Mouse (Mus musculus): ENCODE measurements around the gene Arl4d. TPM values are rescaled to one million over a fixed set of nuclear protein-coding genes. Genes with fewer than 3 reads are reported as not detected.

Arl4d gene
- total RNA-seq, 1 experiment from 2014 or later, result 2.2 TPM

GRCm38 (mm10) chr11:101673010-101673642 lies 7.8 kb downstream of the Arl4d start:
- ATAC-seq (ENCODE audit: extremely low read depth, insufficient number of reproducible peaks, low FRiP score, poor library complexity, severe bottlenecking), result no peak

DNA sequence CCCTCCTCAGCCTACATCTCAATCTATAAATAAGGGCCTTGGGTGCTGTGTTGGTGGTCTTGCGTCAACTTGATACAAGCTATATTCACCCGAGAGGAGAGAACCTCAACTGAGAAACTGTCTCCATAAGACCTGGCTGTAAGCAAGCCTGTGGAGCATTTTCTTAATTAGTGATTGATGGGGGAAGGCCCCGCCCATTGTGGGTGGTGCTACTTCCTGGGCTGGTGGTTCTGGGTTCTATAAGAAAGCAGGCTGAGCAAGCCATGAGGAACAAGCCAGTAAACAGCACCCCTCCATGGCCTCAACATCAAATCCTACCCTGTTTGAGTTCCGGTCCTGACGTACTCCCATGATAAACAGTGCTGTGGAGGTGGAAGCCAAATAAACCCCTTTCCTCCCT lies 8.8 kb downstream of the Arl4d start:
- ATAC-seq (ENCODE audit: extremely low read depth, insufficient number of reproducible peaks, low FRiP score, poor library complexity, severe bottlenecking), result no peak

- ATAC-seq (ENCODE audit: extremely low read depth, insufficient number of reproducible peaks, low FRiP score, poor library complexity, severe bottlenecking), result no peak
Observed at GRCm38 (mm10) chr11:101675349-101675748, 10.0 kb downstream of the Arl4d start.

DNA sequence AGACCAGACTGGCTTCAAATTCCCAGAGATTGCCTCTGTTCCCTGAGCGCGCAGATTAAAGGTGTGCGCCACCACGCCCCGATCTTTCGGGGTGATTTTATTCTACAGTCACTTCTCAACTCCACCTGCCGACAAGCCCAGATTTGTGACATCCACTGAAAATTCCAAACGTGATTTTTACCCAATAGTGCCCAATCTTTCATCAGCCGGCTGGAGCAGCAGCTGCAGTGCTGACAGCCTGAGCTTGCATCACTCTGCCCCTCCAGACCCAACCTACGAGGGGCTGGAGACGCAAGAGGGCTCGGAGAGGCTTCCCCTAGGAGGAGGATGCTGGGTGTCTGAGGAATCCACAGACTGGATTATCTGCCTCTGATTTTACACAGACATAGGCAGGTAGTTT lies 12.3 kb downstream of the Arl4d start:
- no peak for ATAC-seq (ENCODE audit: extremely low read depth, insufficient number of reproducible peaks, low FRiP score, poor library complexity, severe bottlenecking)

DNA sequence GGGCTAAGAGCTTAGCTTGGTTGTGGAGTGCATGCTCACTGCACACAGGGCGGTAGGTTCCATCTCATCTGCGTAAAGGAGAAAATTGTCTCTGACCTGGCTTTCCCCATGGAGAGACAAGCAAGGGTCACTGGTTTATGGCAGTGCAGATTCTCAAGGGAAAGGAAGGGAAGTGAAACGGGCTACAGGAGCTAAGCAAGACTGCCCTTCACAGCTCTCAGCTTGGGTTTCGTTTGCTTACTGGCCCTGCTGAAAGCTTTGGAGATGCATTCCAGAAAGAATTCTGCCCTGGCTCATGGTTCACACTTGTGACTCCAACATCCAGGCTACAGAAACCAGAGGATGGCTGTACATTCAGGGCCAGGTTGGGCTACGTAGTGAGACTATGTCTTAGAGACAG lies 13.4 kb downstream of the Arl4d start:
- ATAC-seq (ENCODE audit: extremely low read depth, insufficient number of reproducible peaks, low FRiP score, poor library complexity, severe bottlenecking), result no peak

GRCm38 (mm10) chr11:101679907-101680306 lies 14.6 kb downstream of the Arl4d start:
- ATAC-seq (ENCODE audit: extremely low read depth, insufficient number of reproducible peaks, low FRiP score, poor library complexity, severe bottlenecking), result no peak

- no peak for ATAC-seq (ENCODE audit: extremely low read depth, insufficient number of reproducible peaks, low FRiP score, poor library complexity, severe bottlenecking)
Observed at GRCm38 (mm10) chr11:101680634-101681325, 15.4 kb downstream of the Arl4d start.

DNA sequence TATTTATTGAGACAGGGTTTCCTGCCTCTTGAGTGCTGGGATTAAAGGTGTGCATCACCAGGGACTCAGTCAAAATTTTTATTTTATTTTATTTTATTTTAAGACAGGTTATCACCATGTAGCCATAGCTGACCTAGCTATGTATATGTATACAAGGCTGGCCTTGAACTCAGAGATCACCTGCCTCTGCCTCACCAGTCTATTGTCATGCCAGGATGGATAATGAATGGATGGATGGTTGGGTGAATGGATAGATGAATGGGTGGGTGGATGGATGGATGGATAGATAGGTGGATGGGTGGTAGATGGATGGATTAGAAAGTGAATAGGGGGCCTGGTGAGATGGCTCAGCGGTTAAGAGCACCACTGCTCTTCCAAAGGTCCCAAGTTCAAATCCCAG lies 16.6 kb downstream of the Arl4d start:
- ATAC-seq (ENCODE audit: extremely low read depth, insufficient number of reproducible peaks, low FRiP score, poor library complexity, severe bottlenecking), result no peak

- ATAC-seq (ENCODE audit: extremely low read depth, insufficient number of reproducible peaks, low FRiP score, poor library complexity, severe bottlenecking), result no peak
Observed at GRCm38 (mm10) chr11:101682410-101682960, 17.1 kb downstream of the Arl4d start.

DNA sequence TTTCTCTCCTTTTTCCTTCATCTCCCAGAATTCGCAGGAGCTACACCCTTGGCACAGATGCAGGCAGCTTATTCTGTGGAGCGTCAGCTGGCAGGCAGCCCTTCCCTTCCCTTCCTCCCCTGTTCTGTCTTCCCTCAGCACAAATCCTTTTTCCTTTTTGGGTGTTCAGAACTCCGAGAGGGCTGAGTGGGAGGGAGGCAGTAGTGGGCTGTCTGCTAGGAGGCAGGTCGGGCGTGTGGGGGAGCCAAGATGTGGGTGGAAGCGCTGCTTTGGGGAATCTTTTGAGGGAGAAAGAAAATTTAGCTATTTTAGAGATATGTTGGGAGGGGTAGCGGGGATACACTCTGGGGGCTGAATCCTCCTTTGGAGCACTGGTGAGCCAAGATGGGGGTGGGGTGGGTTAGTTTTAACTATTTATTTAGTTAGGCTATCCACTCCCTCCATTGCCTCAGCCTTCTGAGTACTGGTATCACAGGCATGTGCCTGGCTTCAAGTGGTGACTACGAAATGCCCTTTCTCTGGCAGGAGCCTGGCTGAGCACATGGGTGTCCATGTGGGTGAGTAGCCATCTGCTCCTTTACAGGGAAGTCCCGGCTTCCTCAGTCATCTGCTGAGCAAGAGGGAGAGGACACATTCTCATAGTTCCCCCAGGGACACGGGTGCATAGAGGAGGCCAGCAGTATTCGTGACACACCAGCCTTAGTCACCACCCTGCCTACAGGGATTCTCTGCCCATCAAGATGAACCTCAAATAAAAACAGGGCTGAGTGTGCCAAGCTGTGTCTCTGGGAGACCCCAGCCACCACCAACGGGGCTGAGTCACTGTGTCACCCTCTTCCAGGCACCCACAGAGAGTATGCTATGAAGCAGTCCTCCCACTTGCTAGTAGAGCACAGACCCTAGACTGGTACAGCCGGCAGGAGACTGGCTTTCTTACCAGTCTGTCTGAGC lies 22.3 kb downstream of the Arl4d start:
- no peak for ATAC-seq (ENCODE audit: extremely low read depth, insufficient number of reproducible peaks, low FRiP score, poor library complexity, severe bottlenecking)

DNA sequence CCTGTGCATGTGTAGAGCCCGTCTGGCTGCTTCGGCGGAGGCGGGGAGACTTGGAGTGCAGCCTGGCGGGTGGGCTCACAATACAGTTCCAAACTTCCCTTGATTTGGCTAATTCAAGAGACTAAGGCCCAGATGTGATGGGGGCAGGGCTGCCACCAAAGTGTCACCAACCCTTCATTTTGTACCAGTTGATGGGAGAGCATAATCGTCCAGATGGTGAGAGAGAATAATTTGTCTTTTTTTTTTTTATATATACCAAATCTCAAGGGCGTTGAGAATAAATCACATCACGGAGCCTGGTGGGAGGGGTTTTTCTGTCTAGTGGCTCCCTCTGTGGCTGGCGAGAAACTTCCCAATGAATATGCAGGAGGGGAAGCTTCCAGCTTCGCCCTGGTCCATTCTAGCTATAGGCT lies 24.4 kb downstream of the Arl4d start:
- ATAC-seq (ENCODE audit: extremely low read depth, insufficient number of reproducible peaks, low FRiP score, poor library complexity, severe bottlenecking), result no peak

GRCm38 (mm10) chr11:101690326-101690725 lies 25.0 kb downstream of the Arl4d start:
- no peak for ATAC-seq (ENCODE audit: extremely low read depth, insufficient number of reproducible peaks, low FRiP score, poor library complexity, severe bottlenecking)

- ATAC-seq (ENCODE audit: extremely low read depth, insufficient number of reproducible peaks, low FRiP score, poor library complexity, severe bottlenecking), result no peak
Observed at GRCm38 (mm10) chr11:101695906-101696661, 30.7 kb downstream of the Arl4d start.

DNA sequence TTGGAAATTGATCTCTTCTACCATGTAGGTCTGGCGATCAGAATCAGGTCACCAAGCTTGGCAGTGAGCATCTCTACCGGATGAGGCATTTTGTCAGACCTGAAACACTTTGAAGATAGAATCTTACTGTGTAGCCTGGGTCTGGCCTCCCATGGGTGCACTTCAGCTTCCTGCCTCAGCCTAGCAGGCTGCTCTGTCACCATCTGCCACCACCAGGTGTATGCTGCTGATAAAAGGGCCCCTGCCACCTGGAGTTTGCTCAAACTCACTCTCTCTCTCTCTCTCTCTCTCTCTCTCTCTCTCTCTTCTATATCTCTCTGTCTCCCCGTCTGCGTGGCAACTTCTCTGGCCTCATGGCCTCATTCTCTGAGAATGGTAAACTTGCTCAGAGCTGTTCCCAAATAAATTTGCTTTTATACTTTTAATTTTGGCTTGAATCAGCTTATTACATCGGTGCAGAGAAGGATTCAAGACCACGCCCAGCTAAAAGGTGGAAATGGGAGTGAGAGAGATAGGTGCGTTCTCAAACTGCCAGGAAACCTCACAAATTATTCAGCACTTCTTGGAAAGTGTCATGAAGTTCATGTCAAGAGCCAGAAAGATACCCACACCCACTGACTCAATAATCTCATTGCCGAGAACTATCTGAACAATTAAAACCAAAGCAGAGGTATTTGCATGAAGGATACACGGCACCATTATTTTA lies 32.0 kb downstream of the Arl4d start:
- no peak for ATAC-seq (ENCODE audit: extremely low read depth, insufficient number of reproducible peaks, low FRiP score, poor library complexity, severe bottlenecking)

- ATAC-seq (ENCODE audit: extremely low read depth, insufficient number of reproducible peaks, low FRiP score, poor library complexity, severe bottlenecking), result no peak
Observed at GRCm38 (mm10) chr11:101698114-101698513, 32.8 kb downstream of the Arl4d start.

GRCm38 (mm10) chr11:101699556-101699955 lies 34.2 kb downstream of the Arl4d start:
- no peak for ATAC-seq (ENCODE audit: extremely low read depth, insufficient number of reproducible peaks, low FRiP score, poor library complexity, severe bottlenecking)

DNA sequence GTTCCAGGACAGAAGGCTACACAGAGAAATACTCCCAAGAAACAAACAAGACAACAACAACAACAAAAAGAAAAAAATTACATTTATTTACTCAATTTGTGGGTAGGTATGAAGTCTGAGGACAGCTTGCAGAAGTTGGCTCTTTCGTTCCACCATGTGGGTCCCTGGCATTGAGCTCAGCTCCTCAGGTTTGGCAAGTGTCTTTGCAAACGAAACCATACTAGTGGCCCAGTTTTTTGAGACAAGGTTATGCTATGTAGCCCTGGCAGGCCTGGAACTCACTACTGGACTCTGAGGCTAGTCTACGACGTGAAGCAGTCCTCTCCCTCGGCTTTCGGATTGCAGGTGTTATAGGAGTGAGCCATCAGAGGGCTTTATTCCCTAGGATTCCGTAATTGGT lies 34.6 kb downstream of the Arl4d start:
- ATAC-seq (ENCODE audit: extremely low read depth, insufficient number of reproducible peaks, low FRiP score, poor library complexity, severe bottlenecking), result no peak

DNA sequence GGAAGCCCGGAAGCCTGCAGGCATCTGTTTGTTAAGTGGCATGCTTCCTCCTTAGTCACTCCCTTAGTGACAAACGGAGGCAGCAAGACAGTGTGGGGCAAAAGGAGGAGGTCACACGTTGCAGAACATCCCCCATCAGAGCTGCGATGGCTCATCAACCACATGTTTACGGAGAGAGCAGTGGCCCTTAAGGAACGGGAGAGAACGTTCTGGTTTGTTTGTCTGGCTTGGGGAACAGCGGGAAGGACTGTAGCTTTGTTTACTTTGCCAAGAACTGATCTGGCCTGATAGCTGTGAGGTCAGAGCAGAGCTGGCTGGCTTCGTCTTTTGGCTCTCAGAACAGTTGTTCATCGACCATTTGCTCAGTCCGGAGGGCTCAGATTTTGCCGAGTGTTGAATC lies 35.1 kb downstream of the Arl4d start:
- ATAC-seq (ENCODE audit: extremely low read depth, insufficient number of reproducible peaks, low FRiP score, poor library complexity, severe bottlenecking), result no peak
